Mouse (Mus musculus): ENCODE measurements around the gene Zfyve28.

DNA sequence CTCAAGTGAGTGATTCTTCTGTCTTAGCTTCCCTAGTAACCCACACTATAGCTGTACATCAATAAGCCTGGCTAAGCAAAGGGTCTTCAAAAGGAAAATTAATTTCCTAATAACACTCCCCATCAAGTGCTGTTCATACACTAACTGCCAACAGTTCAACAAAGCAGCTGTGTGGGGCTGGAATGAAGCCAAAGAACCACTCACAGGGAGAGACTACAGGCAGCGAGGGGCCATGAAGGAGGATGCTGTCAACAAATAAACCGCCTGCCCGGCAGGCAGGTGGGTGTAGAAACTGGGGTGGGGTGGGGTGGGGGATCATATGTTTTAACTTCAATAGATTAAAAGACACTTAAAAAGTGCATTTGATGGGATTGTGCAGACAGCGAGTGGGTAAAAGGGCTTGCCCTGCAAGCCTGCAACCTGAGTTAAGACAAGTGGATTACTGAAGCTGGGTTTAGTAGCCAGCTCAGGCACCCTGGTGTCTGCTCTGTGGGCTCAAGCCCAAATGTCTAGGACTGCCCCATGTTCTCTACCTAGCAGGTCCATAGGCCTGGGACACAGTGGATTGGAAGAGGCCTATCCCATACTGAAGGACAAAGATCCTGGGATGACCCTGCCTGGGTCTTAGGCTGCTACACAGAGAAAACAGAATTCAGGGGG lies 35.8 kb downstream of the Zfyve28 start:
- no peak for TF ChIP-seq CTCF (IDR thresholded peaks at IDR 0.05)
- no peak for TF ChIP-seq POLR2A (IDR thresholded peaks at IDR 0.05; ENCODE audit: insufficient read depth, low read depth, low read length)
